Mouse (Mus musculus) MEL (cell line): ENCODE measurements at regions not wholly inside any gene's neighbourhood (a gene's known extent, or its start where the extent isn't known, plus 50 kb on each side); places are given as distances from the start of the nearest gene placed in this dataset.

ENCODE experiments used
- CTCF ChIP-seq, 3 experiments: IDR thresholded peaks in 2 of 3; conservative IDR thresholded peaks in 1 of 3; 2 replicates each; pipeline ENCODE4 v1.5.1; 2011 to 2012; ENCODE audit warnings: low read length in 3 of 3, low read depth in 2 of 3, mild to moderate bottlenecking in 2 of 3, improper control_type of control experiment in 1 of 3, inconsistent platforms in 1 of 3, mixed read lengths in 1 of 3, moderate library complexity in 1 of 3; ENCODE audit not compliant: control insufficient read depth in 1 of 3, insufficient read depth in 1 of 3, poor library complexity in 1 of 3, severe bottlenecking in 1 of 3
- E2F4 ChIP-seq: IDR thresholded peaks from 2 replicates; pipeline ENCODE4 v1.6.1; 2011; ENCODE audit warnings: low read depth, low read length, improper control_type of control experiment, borderline replicate concordance
- GATA1 ChIP-seq: IDR thresholded peaks from 2 replicates; pipeline ENCODE4 v1.6.1; 2011; ENCODE audit warnings: low read depth, low read length, improper control_type of control experiment
- KAT2A ChIP-seq: conservative IDR thresholded peaks from 2 replicates; pipeline ENCODE4 v1.6.1; 2012; ENCODE audit warnings: low read depth, low read length, improper control_type of control experiment, inconsistent platforms
- MAFK ChIP-seq: IDR thresholded peaks from 2 replicates; pipeline ENCODE4 v1.6.1; 2011; ENCODE audit warnings: low read depth, mild to moderate bottlenecking, low read length, improper control_type of control experiment, borderline replicate concordance
- MAZ ChIP-seq: IDR thresholded peaks from 2 replicates; pipeline ENCODE4 v1.6.1; 2012; ENCODE audit warnings: low read depth, mild to moderate bottlenecking, inconsistent platforms, low read length, improper control_type of control experiment
- POLR2A ChIP-seq, 2 experiments: IDR thresholded peaks; 2 replicates each; pipeline ENCODE4 v1.6.1; 2011 to 2012; ENCODE audit warnings: low read length in 2 of 2, mild to moderate bottlenecking in 2 of 2, control low read depth in 1 of 2, improper control_type of control experiment in 1 of 2, low read depth in 1 of 2, moderate library complexity in 1 of 2; ENCODE audit not compliant: control insufficient read depth in 1 of 2, insufficient read depth in 1 of 2, poor library complexity in 1 of 2
- POLR2AphosphoS2 ChIP-seq: IDR thresholded peaks from 2 replicates; pipeline ENCODE4 v1.6.1; 2011; ENCODE audit warnings: low read length, improper control_type of control experiment
- SIN3A ChIP-seq: IDR thresholded peaks from 2 replicates; pipeline ENCODE4 v1.6.1; 2012; ENCODE audit warnings: low read length, improper control_type of control experiment, inconsistent platforms
- TCF12 ChIP-seq: IDR thresholded peaks from 2 replicates; pipeline ENCODE4 v1.6.1; 2014; ENCODE audit warnings: low read depth, mild to moderate bottlenecking, inconsistent platforms, low read length, improper control_type of control experiment, moderate library complexity
- UBTF ChIP-seq: IDR thresholded peaks from 2 replicates; pipeline ENCODE4 v1.6.1; 2012; ENCODE audit warnings: low read depth, mild to moderate bottlenecking, inconsistent platforms, low read length, improper control_type of control experiment, moderate library complexity, borderline replicate concordance; ENCODE audit not compliant: insufficient read depth
- USF1 ChIP-seq: IDR thresholded peaks from 2 replicates; pipeline ENCODE4 v1.6.1; 2014; ENCODE audit warnings: low read depth, mild to moderate bottlenecking, inconsistent platforms, low read length, improper control_type of control experiment, moderate library complexity
- ZKSCAN1 ChIP-seq: IDR thresholded peaks from 2 replicates; pipeline ENCODE4 v1.6.1; 2012; ENCODE audit warnings: low read depth, mild to moderate bottlenecking, inconsistent platforms, low read length, improper control_type of control experiment, moderate library complexity

DNA sequence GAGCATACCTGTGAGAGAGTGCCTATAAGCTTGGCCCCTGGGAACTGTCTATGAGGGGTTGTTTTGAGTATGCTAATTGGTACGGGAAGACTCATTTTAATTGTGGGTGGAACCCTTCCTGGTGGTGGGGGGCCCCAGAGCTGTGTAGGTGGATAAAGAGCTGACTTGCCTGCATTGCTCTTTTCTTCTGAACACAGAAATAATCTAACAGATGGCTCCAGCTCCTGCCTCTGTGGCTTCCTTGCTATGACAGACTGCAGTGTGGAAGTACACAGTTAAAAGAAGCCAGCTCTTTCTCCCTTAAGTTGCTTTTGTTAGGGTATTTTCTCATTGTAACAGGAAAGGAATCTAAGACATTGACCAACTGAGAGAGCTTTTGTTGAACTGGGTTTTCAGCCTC lies 254.1 kb upstream of the Stt3b start:
- no peak for TF ChIP-seq MAFK
- TF ChIP-seq POLR2AphosphoS2 = no peak
- no peak for TF ChIP-seq POLR2A (IDR thresholded peaks at IDR 0.05; ENCODE audit: control insufficient read depth in 1 of 2, insufficient read depth in 1 of 2, low read depth in 1 of 2, low read length in 2 of 2, poor library complexity in 1 of 2)
- TF ChIP-seq TCF12 = no peak
- TF ChIP-seq UBTF = no peak
- TF ChIP-seq CTCF (IDR thresholded peaks at IDR 0.05 in 2 of 3, conservative IDR thresholded peaks at IDR 0.05 in 1 of 3; ENCODE audit: control insufficient read depth in 1 of 3, insufficient read depth in 1 of 3, low read depth in 2 of 3, low read length in 3 of 3, poor library complexity in 1 of 3, severe bottlenecking in 1 of 3) = no peak
- no peak for TF ChIP-seq E2F4
- no peak for TF ChIP-seq GATA1
- no peak for TF ChIP-seq USF1
- no peak for TF ChIP-seq KAT2A
- TF ChIP-seq ZKSCAN1 = no peak
- TF ChIP-seq MAZ = no peak
- TF ChIP-seq SIN3A = no peak
